Comparison of ENCODE assay signal across 7 mouse cellular contexts in genomic region chr12:72086166-72086825, GRCm38 (mm10). TPM values are rescaled to one million over a fixed set of nuclear protein-coding genes. Genes with fewer than 3 reads are reported as not detected.
DNase-seq lines count a peak whose midpoint lies in the region; ATAC-seq and TF ChIP-seq lines count a peak whose summit lies in the region.

No protein-coding gene starts in this region.

- no peaks in the 10 kb centered on the region for H3K9me3 ChIP-seq in heart, embryonic 15.5 days (replicated peaks)
- H3K9me3 ChIP-seq in liver, embryonic 15.5 days (replicated peaks), result no peaks in the 10 kb centered on the region

- H3K36me3 ChIP-seq in heart, embryonic 15.5 days, result peaks cover 10% of the 10 kb centered on the region; the same call in 1 of the 2 replicates
- no peaks in the 10 kb centered on the region for H3K36me3 ChIP-seq in liver, embryonic 15.5 days (replicated peaks)

- ATAC-seq in heart, embryonic 15.5 days (replicated peaks; ENCODE audit: insufficient number of reproducible peaks, insufficient read depth, low FRiP score, low read depth), result no peak; the same call in 1 of the 2 replicates
- peak; percentile 22 for ATAC-seq in liver, embryonic 15.5 days (ENCODE audit: insufficient read depth)

- 1% methylated on average over 18 of the region's 18 CpGs for WGBS in heart, embryonic 15.5 days
- 3% methylated on average over 18 of the region's 18 CpGs for WGBS in liver, embryonic 15.5 days (ENCODE audit: insufficient replicate concordance)

- intact Hi-C loops in left cerebral cortex, adult 2 months (cut with DNase I), result loop anchor here (5.0 to 10.0 kb wide), 3 partner anchors 141 to 679 kb away; partner anchors contain the start of gene Dhrs7
- intact Hi-C loops in left cerebral cortex, postnatal 4 days (cut with DNase I), result no loop called here

- H3K27me3 ChIP-seq in heart, embryonic 15.5 days, result no peaks in the 10 kb centered on the region
- peaks cover 33% of the 10 kb centered on the region for H3K27me3 ChIP-seq in liver, embryonic 15.5 days

- H3K9ac ChIP-seq in heart, embryonic 15.5 days, result peak overlapping the region; percentile 79
- H3K9ac ChIP-seq in liver, embryonic 15.5 days, result peak overlapping the region; percentile 73

- peak overlapping the region; percentile 67 for H3K4me3 ChIP-seq in left cerebral cortex, adult 2 months
- peak overlapping the region; percentile 77 for H3K4me3 ChIP-seq in heart, embryonic 15.5 days
- H3K4me3 ChIP-seq in liver, embryonic 15.5 days (replicated peaks), result peak overlapping the region; percentile 86

- H3K27ac ChIP-seq in left cerebral cortex, adult 2 months, result peak overlapping the region; percentile 84
- peak overlapping the region; percentile 97 for H3K27ac ChIP-seq in heart, embryonic 15.5 days
- H3K27ac ChIP-seq in liver, embryonic 15.5 days (replicated peaks), result peak overlapping the region; percentile 86

- H3K4me1 ChIP-seq in heart, embryonic 15.5 days (replicated peaks), result peaks cover 28% of the 10 kb centered on the region
- peaks cover 30% of the 10 kb centered on the region for H3K4me1 ChIP-seq in liver, embryonic 15.5 days (replicated peaks)

- no peak for DNase-seq in left cerebral cortex, adult 2 months (ENCODE audit: extremely low spot score in 1 of 2, low spot score in 2 of 2)
- DNase-seq in left cerebral cortex, postnatal 4 days, result no peak
- DNase-seq in cerebellum, adult 9-10 months, result peak; percentile 61
- no peak for DNase-seq in right cerebral cortex, postnatal 36 days (ENCODE audit: low spot score in 2 of 2)
- no peak for DNase-seq in frontal cortex, postnatal 10 days (ENCODE audit: low spot score in 2 of 2)

- peak overlapping the region; percentile 84 for H3K4me2 ChIP-seq in heart, embryonic 15.5 days
- H3K4me2 ChIP-seq in liver, embryonic 15.5 days, result peak overlapping the region; percentile 88

- no peak for TF ChIP-seq CTCF in left cerebral cortex, adult 2 months (IDR thresholded peaks at IDR 0.05)

RNA-seq across cellular contexts. Expression of gene Jkamp, which starts 0.9 kb away (rescaled TPM):
- total RNA-seq in left cerebral cortex, adult 2 months (2021), result 10 to 100 TPM; 52.4 to 55.6 TPM
- 10 to 100 TPM; 58.5 to 64.0 TPM for total RNA-seq in left cerebral cortex, postnatal 4 days (2021)
- polyA plus RNA-seq in heart, embryonic 15.5 days (2015; fragmentation: Nextera tagmentation; extraction: Ambion mirVana), result 65.8 and 73.2 TPM in 2 replicates
- 18.8 and 21.4 TPM in 2 replicates for polyA plus RNA-seq in liver, embryonic 15.5 days (2015; fragmentation: Nextera tagmentation; extraction: Ambion mirVana)

RNA-seq across cellular contexts. Expression of gene L3hypdh, which starts 1.1 kb away (rescaled TPM):
- total RNA-seq in left cerebral cortex, adult 2 months (2021), result 1 to 10 TPM; 2.6 to 3.9 TPM
- 1 to 10 TPM; 5.3 to 8.0 TPM for total RNA-seq in left cerebral cortex, postnatal 4 days (2021)
- polyA plus RNA-seq in heart, embryonic 15.5 days (2015; fragmentation: Nextera tagmentation; extraction: Ambion mirVana), result 19.9 TPM in 2 replicates
- polyA plus RNA-seq in liver, embryonic 15.5 days (2015; fragmentation: Nextera tagmentation; extraction: Ambion mirVana), result 7.6 and 9.2 TPM in 2 replicates

RNA-seq across cellular contexts. Expression of gene Gpr135, which starts 15.4 kb away (rescaled TPM):
- 10 to 100 TPM; 12.8 to 16.5 TPM for total RNA-seq in left cerebral cortex, adult 2 months (2021)
- total RNA-seq in left cerebral cortex, postnatal 4 days (2021), result 10 to 100 TPM; 12.9 to 14.3 TPM
- polyA plus RNA-seq in heart, embryonic 15.5 days (2015; fragmentation: Nextera tagmentation; extraction: Ambion mirVana), result 0.48 and 0.60 TPM in 2 replicates
- 0.12 and 0.15 TPM in 2 replicates for polyA plus RNA-seq in liver, embryonic 15.5 days (2015; fragmentation: Nextera tagmentation; extraction: Ambion mirVana)
